Mouse (Mus musculus): ENCODE data around the gene Gm1673.
"Not testable (repeated sequence)": the region's sequence is repeated elsewhere in the genome, so short reads cannot be mapped to it uniquely, and the experiment has no call there.

Gene Gm1673
- long read RNA-seq, experiment 1, transcript Gm1673-203 (4 exons, 511 nt), result major isoform, 36 of 57 reads
- long read RNA-seq, experiment 1, transcript Gm1673-201 (4 exons, 477 nt), result minor isoform, 18 of 57 reads
- long read RNA-seq, experiment 1, partial matches to known transcripts, result 1 of 57 reads
- long read RNA-seq, experiment 1, other reads (novel, unspliced or antisense), result 1 of 57 reads
- long read RNA-seq, experiment 2, transcript Gm1673-205 (3 exons, 661 nt), result minor isoform, 6 of 122 reads
- long read RNA-seq, experiment 2, transcript Gm1673-201 (4 exons, 477 nt), result minor isoform, 41 of 122 reads
- long read RNA-seq, experiment 2, transcript Gm1673-203 (4 exons, 511 nt), result major isoform, 68 of 122 reads
- long read RNA-seq, experiment 2, partial matches to known transcripts, result 0 of 122 reads
- long read RNA-seq, experiment 2, other reads (novel, unspliced or antisense), result 3 of 122 reads

- intact Hi-C loops (cut with DNase I), result no loop called here
Observed at GRCm38 (mm10) chr5:33983309-33984121, at the start of gene Gm1673. Gm1673 (plus strand) TSS chr5:33983433.

GRCm38 (mm10) chr5:33934081-33934480 is 49.2 kb upstream of the Gm1673 start:
- intact Hi-C loops (cut with DNase I), result loop anchor here (10.0 kb wide), 1 partner anchor 279 kb away; the partner anchor contains the start of genes Slbp, Tacc3 and Tmem129

GRCm38 (mm10) chr5:33934877-33935276 is 48.4 kb upstream of the Gm1673 start:
- intact Hi-C loops (cut with DNase I), result loop anchor here (5.0 to 10.0 kb wide), 2 partner anchors 118 to 280 kb away; partner anchors contain the start of genes Slbp, Tacc3 and Tmem129

DNA sequence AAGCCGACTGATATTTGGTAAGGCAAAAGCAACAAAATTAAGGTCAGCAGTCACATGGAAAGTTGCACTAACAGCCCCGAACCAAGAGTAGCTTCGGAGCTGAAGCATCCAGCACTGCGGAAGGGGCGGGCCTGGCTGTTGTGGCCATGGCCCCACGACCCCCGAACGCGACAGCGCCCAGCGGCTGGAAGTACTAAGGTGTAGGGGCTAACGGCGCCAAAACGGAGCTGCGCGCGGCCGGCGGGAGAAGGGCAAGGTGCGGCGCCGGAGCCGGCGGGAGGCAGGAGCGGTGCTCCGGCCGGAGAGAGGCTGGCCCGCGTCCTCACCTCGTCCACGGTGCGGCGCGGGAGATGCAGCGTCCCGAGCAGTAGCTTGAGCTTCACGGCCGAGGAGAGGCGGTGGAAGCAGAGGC is 47.5 kb upstream of the Gm1673 start:
- intact Hi-C loops (cut with DNase I), result loop anchor here (5.0 to 10.0 kb wide), 2 partner anchors 118 to 281 kb away; partner anchors contain the start of genes Slbp, Tacc3 and Tmem129

GRCm38 (mm10) chr5:33936120-33936707 is 47.0 kb upstream of the Gm1673 start, which contains the start of gene Nelfa:
Nelfa (minus strand) TSS chr5:33936413.
- intact Hi-C loops (cut with DNase I), result loop anchor here (5.0 to 10.0 kb wide), 2 partner anchors 119 to 281 kb away; partner anchors contain the start of genes Slbp, Tacc3 and Tmem129

DNA sequence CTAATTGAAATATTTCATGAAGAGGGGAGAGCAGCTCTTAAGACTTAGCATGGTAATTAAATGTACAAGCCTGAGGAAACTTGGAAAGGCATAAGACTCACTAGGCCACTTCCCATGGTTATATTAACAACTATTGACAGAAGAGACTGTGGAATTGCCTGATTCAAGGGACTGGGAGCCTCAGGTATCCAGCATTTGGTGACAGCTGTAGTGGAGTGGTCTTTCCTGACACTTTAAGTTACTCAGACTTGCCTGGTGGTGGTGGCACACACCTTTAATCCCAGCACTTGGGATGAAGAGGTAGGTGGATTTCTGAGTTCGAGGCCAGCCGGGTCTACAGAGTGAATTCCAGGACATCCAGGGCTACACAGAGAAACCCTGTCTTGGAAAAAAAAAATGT is 46.0 kb upstream of the Gm1673 start:
- intact Hi-C loops (cut with DNase I), result loop anchor here (5.0 to 10.0 kb wide), 2 partner anchors 120 to 282 kb away; partner anchors contain the start of genes Slbp, Tacc3 and Tmem129

- intact Hi-C loops (cut with DNase I), result loop anchor here (5.0 to 10.0 kb wide), 2 partner anchors 121 to 284 kb away; partner anchors contain the start of genes Slbp, Tacc3 and Tmem129
Observed at GRCm38 (mm10) chr5:33938448-33938847, 44.8 kb upstream of the Gm1673 start.

DNA sequence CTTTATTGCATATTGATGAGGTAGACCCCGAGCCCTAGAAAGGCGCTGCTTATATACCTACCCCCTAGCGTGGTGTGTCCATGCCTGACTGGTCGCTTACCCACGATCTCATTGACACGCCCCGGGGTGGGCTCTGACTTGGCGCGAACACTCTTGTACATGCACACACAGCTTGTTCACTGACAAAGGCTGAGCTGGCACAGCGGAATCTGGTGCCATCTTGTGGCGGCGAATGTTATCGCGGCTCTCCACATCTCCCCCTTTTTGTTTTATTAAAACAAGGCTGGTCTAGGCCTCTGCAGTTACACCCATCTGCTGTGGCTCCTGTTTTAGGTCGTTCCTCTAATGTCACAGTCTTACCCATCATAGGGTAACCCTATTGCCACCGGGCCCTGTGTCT is 36.2 kb upstream of the Gm1673 start:
- intact Hi-C loops (cut with DNase I), result not testable (repeated sequence)

DNA sequence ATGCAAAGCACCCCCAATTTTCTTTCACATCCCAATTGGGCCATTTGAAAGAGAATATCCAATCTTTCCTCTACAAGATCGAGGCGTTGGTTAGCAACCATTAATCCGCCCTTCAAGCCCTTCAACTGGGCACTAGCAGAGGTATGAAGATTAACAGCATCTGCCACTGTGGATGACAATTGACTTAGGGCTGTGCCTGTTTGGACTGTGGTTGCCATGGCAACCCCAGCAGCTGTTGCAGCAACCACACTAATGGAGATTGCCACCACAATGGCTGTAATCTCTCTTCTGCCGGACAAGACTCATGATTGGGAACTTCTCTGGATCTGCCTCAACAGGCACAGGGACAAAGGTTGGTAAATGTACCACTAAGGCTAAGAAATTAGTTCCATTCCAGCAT is 34.9 kb upstream of the Gm1673 start:
- intact Hi-C loops (cut with DNase I), result no loop called here

GRCm38 (mm10) chr5:33953471-33954185 is 29.6 kb upstream of the Gm1673 start:
- intact Hi-C loops (cut with DNase I), result loop anchor here (10.0 kb wide), 1 partner anchor 99 kb away; no protein-coding TSS in a partner anchor

- intact Hi-C loops (cut with DNase I), result loop anchor here (10.0 kb wide), 1 partner anchor 100 kb away; no protein-coding TSS in a partner anchor
Observed at GRCm38 (mm10) chr5:33954354-33954753, 28.9 kb upstream of the Gm1673 start.

- intact Hi-C loops (cut with DNase I), result loop anchor here (10.0 kb wide), 1 partner anchor 101 kb away; no protein-coding TSS in a partner anchor
Observed at GRCm38 (mm10) chr5:33955868-33956267, 27.4 kb upstream of the Gm1673 start.

GRCm38 (mm10) chr5:33959382-33959781 is 23.9 kb upstream of the Gm1673 start:
- intact Hi-C loops (cut with DNase I), result loop anchor here (10.0 kb wide), 1 partner anchor 105 kb away; no protein-coding TSS in a partner anchor

DNA sequence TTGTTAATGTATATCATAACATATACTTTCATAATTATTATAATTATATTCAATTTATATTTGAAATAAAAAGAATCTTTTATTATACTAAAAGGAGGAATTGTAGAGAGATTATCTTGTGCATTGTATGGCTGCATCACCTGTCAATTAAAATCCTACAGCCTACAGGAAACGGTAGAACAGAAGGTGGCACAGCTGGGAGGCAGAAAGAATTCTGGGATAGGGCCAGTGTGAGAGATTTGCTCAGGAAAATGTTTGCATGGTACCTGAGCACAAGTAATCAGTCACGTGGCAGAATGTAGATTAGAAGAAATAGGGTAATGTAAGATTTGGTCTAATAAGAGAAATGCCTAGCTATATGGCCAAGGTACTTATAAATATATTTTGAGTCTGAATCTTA is 8.5 kb upstream of the Gm1673 start:
- intact Hi-C loops (cut with DNase I), result no loop called here

- intact Hi-C loops (cut with DNase I), result no loop called here
Observed at GRCm38 (mm10) chr5:33976267-33976666, 7.0 kb upstream of the Gm1673 start.

DNA sequence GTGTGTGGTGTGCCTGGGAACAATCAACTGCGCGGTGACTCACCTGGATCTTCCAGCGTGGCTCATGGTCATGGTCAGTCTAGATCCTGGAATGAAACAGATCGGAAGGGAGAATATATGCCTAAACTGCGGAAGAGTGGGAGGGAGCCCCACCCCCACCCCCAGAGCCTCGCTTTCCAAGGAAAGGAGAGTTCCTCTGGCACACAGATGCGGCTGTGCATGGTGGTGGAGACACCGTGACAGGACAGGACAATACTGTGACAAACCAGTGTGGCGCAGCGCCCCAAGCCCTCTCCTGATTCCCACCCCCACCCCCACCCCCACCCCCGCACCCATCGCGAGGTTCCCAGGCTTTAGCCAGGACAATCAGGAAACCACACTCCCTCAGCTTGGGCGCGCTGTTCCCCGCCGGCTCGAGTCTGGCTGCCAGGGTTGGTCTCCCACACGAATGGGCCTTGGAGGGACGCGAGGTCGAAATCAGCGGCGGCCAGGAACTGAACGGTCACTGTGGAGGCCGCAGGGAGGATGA is 438 bp upstream of the Gm1673 start:
- intact Hi-C loops (cut with DNase I), result no loop called here

GRCm38 (mm10) chr5:33994671-33995625 is 11.7 kb downstream of the Gm1673 start:
- intact Hi-C loops (cut with DNase I), result loop anchor here (10.0 kb wide), 1 partner anchor 150 kb away; no protein-coding TSS in a partner anchor
